Mouse (Mus musculus): ENCODE measurements around the gene Dtx4.

The Dtx4 gene

GRCm38 (mm10) chr19:12489675-12490570 is 11.3 kb downstream of the Dtx4 start:
- 46% methylated on average over 11 of the region's 11 CpGs for WGBS

- 31% methylated on average over 8 of the region's 8 CpGs for WGBS
Measured at GRCm38 (mm10) chr19:12488969-12489674, 12.1 kb downstream of the Dtx4 start.

GRCm38 (mm10) chr19:12488205-12488966 is 12.9 kb downstream of the Dtx4 start:
- 23% methylated on average over 9 of the region's 9 CpGs for WGBS

GRCm38 (mm10) chr19:12487511-12488204 is 13.6 kb downstream of the Dtx4 start:
- 66% methylated on average over 12 of the region's 12 CpGs for WGBS

GRCm38 (mm10) chr19:12486875-12487274 is 14.4 kb downstream of the Dtx4 start:
- 54% methylated on average over 6 of the region's 6 CpGs for WGBS

GRCm38 (mm10) chr19:12485631-12486030 is 15.6 kb downstream of the Dtx4 start:
- 44% methylated on average over 3 of the region's 3 CpGs for WGBS

GRCm38 (mm10) chr19:12485223-12485622 is 16.0 kb downstream of the Dtx4 start:
- 79% methylated on average over 13 of the region's 13 CpGs for WGBS

GRCm38 (mm10) chr19:12484210-12484609 is 17.0 kb downstream of the Dtx4 start:
- 35% methylated on average over 4 of the region's 4 CpGs for WGBS

GRCm38 (mm10) chr19:12483782-12484181 is 17.5 kb downstream of the Dtx4 start:
- 34% methylated on average over 4 of the region's 4 CpGs for WGBS

- 80% methylated on average over 6 of the region's 6 CpGs for WGBS
Measured at GRCm38 (mm10) chr19:12478369-12478768, 22.9 kb downstream of the Dtx4 start.

GRCm38 (mm10) chr19:12476721-12477270 is 24.5 kb downstream of the Dtx4 start:
- WGBS: 32% methylated on average over 5 of the region's 5 CpGs

- 25% methylated on average over 15 of the region's 15 CpGs for WGBS
Measured at GRCm38 (mm10) chr19:12475380-12476250, 25.6 kb downstream of the Dtx4 start.

GRCm38 (mm10) chr19:12473951-12474350 is 27.3 kb downstream of the Dtx4 start:
- 64% methylated on average over 4 of the region's 4 CpGs for WGBS

- 59% methylated on average over 4 of the region's 4 CpGs for WGBS
Measured at GRCm38 (mm10) chr19:12473201-12473641, 28.0 kb downstream of the Dtx4 start.

GRCm38 (mm10) chr19:12472381-12472976 is 28.8 kb downstream of the Dtx4 start:
- 70% methylated on average over 5 of the region's 5 CpGs for WGBS

GRCm38 (mm10) chr19:12471866-12472265 is 29.4 kb downstream of the Dtx4 start:
- 42% methylated on average over 3 of the region's 3 CpGs for WGBS

- WGBS: 83% methylated on average over 5 of the region's 5 CpGs
Measured at GRCm38 (mm10) chr19:12467436-12467835, 33.8 kb downstream of the Dtx4 start.

GRCm38 (mm10) chr19:12466204-12466603 is 35.0 kb downstream of the Dtx4 start:
- 14% methylated on average over 7 of the region's 7 CpGs for WGBS

GRCm38 (mm10) chr19:12465530-12466144 is 35.6 kb downstream of the Dtx4 start:
- WGBS: 84% methylated on average over 10 of the region's 10 CpGs

Data from cerebral cortex, adult 2 months (tissue).